Mouse (Mus musculus): ENCODE results near the gene Hdhd5.

Gene Hdhd5

GRCm38 (mm10) chr6:120531020-120531965, at the start of gene Hdhd5:
Hdhd5 (minus strand) TSS chr6:120531319.
- DNase-seq (ENCODE audit: low spot score), result peak; percentile 93

- DNase-seq (ENCODE audit: low spot score), result no peak
Measured at GRCm38 (mm10) chr6:120580713-120581015, 49.5 kb upstream of the Hdhd5 start.

GRCm38 (mm10) chr6:120579831-120580712, 49.0 kb upstream of the Hdhd5 start:
- peak; percentile 59 for DNase-seq (ENCODE audit: low spot score)

- no peak for DNase-seq (ENCODE audit: low spot score)
Measured at GRCm38 (mm10) chr6:120579110-120579830, 48.2 kb upstream of the Hdhd5 start.

- no peak for DNase-seq (ENCODE audit: low spot score)
Measured at GRCm38 (mm10) chr6:120578471-120578870, 47.4 kb upstream of the Hdhd5 start.

- DNase-seq (ENCODE audit: low spot score), result no peak
Measured at GRCm38 (mm10) chr6:120572372-120572771, 41.3 kb upstream of the Hdhd5 start.

- DNase-seq (ENCODE audit: low spot score), result no peak
Measured at GRCm38 (mm10) chr6:120568257-120568656, 37.1 kb upstream of the Hdhd5 start.

- DNase-seq (ENCODE audit: low spot score), result peak; percentile 36
Measured at GRCm38 (mm10) chr6:120566911-120567909, 36.1 kb upstream of the Hdhd5 start.

- no peak for DNase-seq (ENCODE audit: low spot score)
Measured at GRCm38 (mm10) chr6:120556641-120557040, 25.5 kb upstream of the Hdhd5 start.

- no peak for DNase-seq (ENCODE audit: low spot score)
Measured at GRCm38 (mm10) chr6:120555983-120556567, 25.0 kb upstream of the Hdhd5 start.

- DNase-seq (ENCODE audit: low spot score), result no peak
Measured at GRCm38 (mm10) chr6:120555152-120555551, 24.0 kb upstream of the Hdhd5 start.

- no peak for DNase-seq (ENCODE audit: low spot score)
Measured at GRCm38 (mm10) chr6:120550173-120550572, 19.1 kb upstream of the Hdhd5 start.

- no peak for DNase-seq (ENCODE audit: low spot score)
Measured at GRCm38 (mm10) chr6:120548581-120548980, 17.5 kb upstream of the Hdhd5 start.

- DNase-seq (ENCODE audit: low spot score), result no peak
Measured at GRCm38 (mm10) chr6:120546973-120547372, 15.9 kb upstream of the Hdhd5 start.

GRCm38 (mm10) chr6:120546292-120546691, 15.2 kb upstream of the Hdhd5 start:
- DNase-seq (ENCODE audit: low spot score), result no peak

GRCm38 (mm10) chr6:120542061-120542460, 10.9 kb upstream of the Hdhd5 start:
- no peak for DNase-seq (ENCODE audit: low spot score)

GRCm38 (mm10) chr6:120541386-120541785, 10.3 kb upstream of the Hdhd5 start:
- DNase-seq (ENCODE audit: low spot score), result no peak

- DNase-seq (ENCODE audit: low spot score), result no peak
Measured at GRCm38 (mm10) chr6:120539781-120540231, 8.7 kb upstream of the Hdhd5 start.

- DNase-seq (ENCODE audit: low spot score), result peak; percentile 65
Measured at GRCm38 (mm10) chr6:120539132-120539759, 8.1 kb upstream of the Hdhd5 start.

- no peak for DNase-seq (ENCODE audit: low spot score)
Measured at GRCm38 (mm10) chr6:120536337-120536736, 5.2 kb upstream of the Hdhd5 start.
